Mouse (Mus musculus) ES-E14 (cell line): ENCODE measurements around the gene Rad51c.

Experiments
- CHD2 ChIP-seq: IDR thresholded peaks from 2 replicates; pipeline ENCODE4 v1.6.1; 2014; ENCODE audit warnings: mild to moderate bottlenecking, low read depth, low read length, inconsistent platforms
- HCFC1 ChIP-seq: IDR thresholded peaks from 2 replicates; pipeline ENCODE4 v1.6.1; 2012; ENCODE audit warnings: low read length, inconsistent platforms, borderline replicate concordance; ENCODE audit not compliant: insufficient read depth
- MAFK ChIP-seq: IDR thresholded peaks from 2 replicates; pipeline ENCODE4 v1.6.1; 2014; ENCODE audit warnings: mild to moderate bottlenecking, low read depth, low read length, inconsistent platforms; ENCODE audit not compliant: insufficient read depth
- ZNF384 ChIP-seq: IDR thresholded peaks from 2 replicates; pipeline ENCODE4 v1.6.1; 2012; ENCODE audit warnings: low read depth, low read length, inconsistent platforms

- TF ChIP-seq MAFK (no peak), CHD2 (no peak), HCFC1 (no peak), ZNF384 (no peak)
These were observed 22.7 kb upstream of the Rad51c start for GRCm38 (mm10) chr11:87427273-87428050.
